Mouse (Mus musculus) forebrain, embryonic 15.5 days (tissue): ENCODE results near the gene Slc7a6os. TPM values are rescaled to one million over a fixed set of nuclear protein-coding genes. Genes with fewer than 3 reads are reported as not detected.

Experiments used
- polyA plus RNA-seq: library from polyadenylated mRNA; unstranded; fragments of >200 nt; fragmentation: Nextera tagmentation; extraction: Ambion mirVana; gene quantifications from 2 replicates; pipeline ENCODE4 v1.2.1, GENCODE M21; 2015

The Slc7a6os gene
- polyA plus RNA-seq, 1 experiment from 2014 or later, result 41.1 TPM

Other genes starting within 250 kb of the Slc7a6os start
- 9.3 and 10.1 TPM in 2 replicates for gene Slc12a4, start 244.8 kb downstream of the Slc7a6os start, polyA plus RNA-seq
- gene Dpep3, start 231.5 kb downstream of the Slc7a6os start, polyA plus RNA-seq, result not detected in 2 replicates
- gene Dus2, start 219.6 kb downstream of the Slc7a6os start, polyA plus RNA-seq, result 24.1 and 26.3 TPM in 2 replicates
- not detected in 2 replicates for gene Dpep2nb, start 205.0 kb downstream of the Slc7a6os start, polyA plus RNA-seq
- 22.4 and 23.0 TPM in 2 replicates for gene Ddx28, start 199.1 kb downstream of the Slc7a6os start, polyA plus RNA-seq
- gene Nfatc3, start 152.1 kb downstream of the Slc7a6os start, polyA plus RNA-seq, result 4.1 and 4.8 TPM in 2 replicates
- 0.06 and 0.23 TPM in 2 replicates for gene Esrp2, start 74.0 kb downstream of the Slc7a6os start, polyA plus RNA-seq
- gene Pla2g15, start 60.5 kb downstream of the Slc7a6os start, polyA plus RNA-seq, result 16.6 and 20.1 TPM in 2 replicates
- 62.2 and 69.2 TPM in 2 replicates for gene Slc7a6, start 42.1 kb downstream of the Slc7a6os start, polyA plus RNA-seq
- 50.5 and 52.9 TPM in 2 replicates for gene Prmt7, start within 50 bp of the Slc7a6os start, polyA plus RNA-seq
- gene Smpd3, start 127.1 kb upstream of the Slc7a6os start, polyA plus RNA-seq, result 47.4 and 49.3 TPM in 2 replicates
- gene Zfp90, start 204.4 kb upstream of the Slc7a6os start, polyA plus RNA-seq, result 54.6 and 57.4 TPM in 2 replicates